Mouse (Mus musculus) G1E-ER4 (cell line): ENCODE results near the gene Krt33a. TPM values are rescaled to one million over a fixed set of nuclear protein-coding genes. Genes with fewer than 3 reads are reported as not detected.

ENCODE experiments used
- GATA1 ChIP-seq: IDR thresholded peaks from one replicate; pipeline ENCODE4 v1.8.0; 2012; ENCODE audit warnings: low read length, inconsistent platforms
- polyA plus RNA-seq: library from polyadenylated mRNA; stranded (reverse); fragments of >175 nt; gene quantifications from 2 replicates; pipeline ENCODE4 v1.2.3, GENCODE M21; 2012

Gene Krt33a
- not detected in 2 replicates for polyA plus RNA-seq

- no peak for TF ChIP-seq GATA1
Observed at GRCm38 (mm10) chr11:100016112-100016511, at the start of gene Krt33a. Gene Krt33a (minus strand): TSS chr11:100016212.

- TF ChIP-seq GATA1: no peak
Observed at GRCm38 (mm10) chr11:100058875-100059274, 42.9 kb upstream of the Krt33a start.

- no peak for TF ChIP-seq GATA1
Observed at GRCm38 (mm10) chr11:100055686-100056655, 40.0 kb upstream of the Krt33a start.

GRCm38 (mm10) chr11:100050451-100050850 is 34.4 kb upstream of the Krt33a start, which contains the start of gene Krt31:
Gene Krt31 (minus strand): TSS chr11:100050551.
- TF ChIP-seq GATA1: no peak

GRCm38 (mm10) chr11:100047193-100047592 is 31.2 kb upstream of the Krt33a start:
- TF ChIP-seq GATA1: no peak

GRCm38 (mm10) chr11:100046303-100046866 is 30.4 kb upstream of the Krt33a start:
- TF ChIP-seq GATA1: no peak

- TF ChIP-seq GATA1: no peak
Observed at GRCm38 (mm10) chr11:100041454-100041853, 25.4 kb upstream of the Krt33a start, which contains the start of gene Krt34. Gene Krt34 (minus strand): TSS chr11:100041554.

GRCm38 (mm10) chr11:100029768-100030167 is 13.8 kb upstream of the Krt33a start, which contains the start of gene Krt33b:
Gene Krt33b (minus strand): TSS chr11:100029868.
- TF ChIP-seq GATA1: no peak

- TF ChIP-seq GATA1: no peak
Observed at GRCm38 (mm10) chr11:100021438-100021837, 5.4 kb upstream of the Krt33a start.

- TF ChIP-seq GATA1: no peak
Observed at GRCm38 (mm10) chr11:100019466-100019865, 3.5 kb upstream of the Krt33a start.

- no peak for TF ChIP-seq GATA1
Observed at GRCm38 (mm10) chr11:100013691-100014171, 2.3 kb downstream of the Krt33a start.

GRCm38 (mm10) chr11:100010682-100011081 is 5.3 kb downstream of the Krt33a start:
- no peak for TF ChIP-seq GATA1

GRCm38 (mm10) chr11:100008336-100008735 is 7.7 kb downstream of the Krt33a start:
- TF ChIP-seq GATA1: no peak

GRCm38 (mm10) chr11:100006624-100007023 is 9.4 kb downstream of the Krt33a start:
- no peak for TF ChIP-seq GATA1

GRCm38 (mm10) chr11:100005905-100006304 is 10.1 kb downstream of the Krt33a start:
- TF ChIP-seq GATA1: no peak

GRCm38 (mm10) chr11:100004846-100005245 is 11.2 kb downstream of the Krt33a start:
- no peak for TF ChIP-seq GATA1
